Mouse (Mus musculus) megakaryocyte, embryonic 14.5 days (primary cell): ENCODE data around the gene Clmp. TPM values are rescaled to one million over a fixed set of nuclear protein-coding genes. Genes with fewer than 3 reads are reported as not detected.
"Not testable (repeated sequence)": the region's sequence is repeated elsewhere in the genome, so short reads cannot be mapped to it uniquely, and the experiment has no call there.

Experiments used
- H3K27me3 ChIP-seq: replicated peaks from 2 replicates; pipeline ENCODE3; 2012; ENCODE audit warnings: inconsistent platforms
- H3K36me3 ChIP-seq: replicated peaks from 2 replicates; pipeline ENCODE3; 2012; ENCODE audit warnings: low read length, inconsistent platforms, mixed read lengths
- H3K4me1 ChIP-seq: 2 replicates; pipeline ENCODE4 v1.6.1; 2012; ENCODE audit warnings: inconsistent platforms
- H3K4me3 ChIP-seq: replicated peaks from 2 replicates; pipeline ENCODE3; 2012; ENCODE audit warnings: moderate library complexity, mild to moderate bottlenecking, inconsistent platforms
- H3K9me3 ChIP-seq: 2 replicates; pipeline ENCODE4 v1.6.1; 2012; ENCODE audit warnings: inconsistent platforms
- FLI1 ChIP-seq: IDR thresholded peaks from 2 replicates; pipeline ENCODE4 v1.6.1; 2012; ENCODE audit warnings: low read length, inconsistent platforms, mixed read lengths
- GATA1 ChIP-seq: IDR thresholded peaks from 3 replicates; pipeline ENCODE4 v1.6.1; 2012; ENCODE audit warnings: mixed read lengths, low read length, inconsistent platforms, borderline replicate concordance
- polyA plus RNA-seq: library from polyadenylated mRNA; stranded (reverse); fragments of >175 nt; gene quantifications from 2 replicates; pipeline ENCODE4 v1.2.3, GENCODE M21; 2012; ENCODE audit warnings: low replicate concordance; ENCODE audit not compliant: insufficient read depth

The Clmp gene
- polyA plus RNA-seq, 1 experiment = 1.1 TPM

GRCm38 (mm10) chr9:40772246-40772645, 86.5 kb downstream of the Clmp start:
- peaks cover 20% of the 10 kb centered on the region for H3K4me1 ChIP-seq
- no peaks in the 10 kb centered on the region for H3K9me3 ChIP-seq
- H3K27me3 ChIP-seq = no peaks in the 10 kb centered on the region
- H3K4me3 ChIP-seq = no peak overlapping the region
- no peaks in the 10 kb centered on the region for H3K36me3 ChIP-seq
- TF ChIP-seq FLI1 = no peak
- TF ChIP-seq GATA1 = no peak

GRCm38 (mm10) chr9:40773142-40773541, 87.4 kb downstream of the Clmp start:
- H3K27me3 ChIP-seq, H3K4me3 ChIP-seq: not testable (repeated sequence)
- peaks cover 17% of the 10 kb centered on the region for H3K4me1 ChIP-seq

GRCm38 (mm10) chr9:40773869-40774268, 88.1 kb downstream of the Clmp start:
- H3K9me3 ChIP-seq = no peaks in the 10 kb centered on the region
- H3K36me3 ChIP-seq = no peaks in the 10 kb centered on the region
- H3K27me3 ChIP-seq = no peaks in the 10 kb centered on the region
- no peak for TF ChIP-seq GATA1
- no peak for TF ChIP-seq FLI1
- no peak overlapping the region for H3K4me3 ChIP-seq
- H3K4me1 ChIP-seq = peaks cover 17% of the 10 kb centered on the region

More at GRCm38 (mm10) chr9:40773142-40773541, 87.4 kb downstream of the Clmp start:
- not testable (repeated sequence) for H3K9me3 ChIP-seq, H3K36me3 ChIP-seq

- H3K36me3 ChIP-seq = no peaks in the 10 kb centered on the region
- H3K4me1 ChIP-seq = peaks cover 22% of the 10 kb centered on the region
- H3K4me3 ChIP-seq = no peak overlapping the region
- no peaks in the 10 kb centered on the region for H3K9me3 ChIP-seq
- H3K27me3 ChIP-seq = peaks cover 3% of the 10 kb centered on the region
- TF ChIP-seq GATA1 (no peak), FLI1 (no peak)
Measured at GRCm38 (mm10) chr9:40776044-40776443, 90.3 kb downstream of the Clmp start.

GRCm38 (mm10) chr9:40776459-40777248, 90.9 kb downstream of the Clmp start:
- no peaks in the 10 kb centered on the region for H3K36me3 ChIP-seq
- H3K4me1 ChIP-seq = peaks cover 28% of the 10 kb centered on the region
- H3K9me3 ChIP-seq = no peaks in the 10 kb centered on the region
- no peak for TF ChIP-seq FLI1
- peaks cover 3% of the 10 kb centered on the region for H3K27me3 ChIP-seq
- H3K4me3 ChIP-seq = no peak overlapping the region

- TF ChIP-seq GATA1 = no peak
- no peak for TF ChIP-seq FLI1
- Histone ChIP-seq H3K36me3 (no peaks in the 10 kb centered on the region), H3K4me1 (peaks cover 56% of the 10 kb centered on the region), H3K9me3 (no peaks in the 10 kb centered on the region), H3K27me3 (peaks cover 5% of the 10 kb centered on the region), H3K4me3 (no peak overlapping the region)
Measured at GRCm38 (mm10) chr9:40780111-40780510, 94.3 kb downstream of the Clmp start.

- TF ChIP-seq FLI1 = no peak
- no peaks in the 10 kb centered on the region for H3K9me3 ChIP-seq
- H3K4me3 ChIP-seq = no peak overlapping the region
- H3K27me3 ChIP-seq = peaks cover 5% of the 10 kb centered on the region
- H3K36me3 ChIP-seq = no peaks in the 10 kb centered on the region
- H3K4me1 ChIP-seq = peaks cover 54% of the 10 kb centered on the region
Measured at GRCm38 (mm10) chr9:40780892-40781725, 95.3 kb downstream of the Clmp start.

- Histone ChIP-seq H3K4me1 (peaks cover 48% of the 10 kb centered on the region), H3K9me3 (no peaks in the 10 kb centered on the region), H3K27me3 (peaks cover 5% of the 10 kb centered on the region), H3K36me3 (no peaks in the 10 kb centered on the region), H3K4me3 (peak overlapping the region; percentile 87)
- no peak for TF ChIP-seq FLI1
- no peak for TF ChIP-seq GATA1
Measured at GRCm38 (mm10) chr9:40781726-40782581, 96.2 kb downstream of the Clmp start.

- Histone ChIP-seq H3K4me1 (peaks cover 48% of the 10 kb centered on the region), H3K4me3 (peak overlapping the region; percentile 84), H3K9me3 (no peaks in the 10 kb centered on the region), H3K27me3 (peaks cover 5% of the 10 kb centered on the region), H3K36me3 (no peaks in the 10 kb centered on the region)
- TF ChIP-seq FLI1 = no peak
- TF ChIP-seq GATA1 = no peak
Measured at GRCm38 (mm10) chr9:40783641-40784373, 98.0 kb downstream of the Clmp start.
